Mouse (Mus musculus) kidney, adult 2 months (tissue): Measurements from ENCODE around the gene Rundc3b.

Experiments
- CTCF ChIP-seq: fragments of 200-500 bp; conservative IDR thresholded peaks from 2 replicates; pipeline ENCODE4 v1.5.1; 2011; ENCODE audit warnings: low read depth, mild to moderate bottlenecking, control low read depth, low read length, moderate library complexity, mixed read lengths; ENCODE audit not compliant: insufficient read depth, insufficient read length
- POLR2A ChIP-seq: fragments of 200-500 bp; IDR thresholded peaks from one replicate; pipeline ENCODE4 v1.6.1; 2011; ENCODE audit warnings: low read depth, low read length, control low read depth

DNA sequence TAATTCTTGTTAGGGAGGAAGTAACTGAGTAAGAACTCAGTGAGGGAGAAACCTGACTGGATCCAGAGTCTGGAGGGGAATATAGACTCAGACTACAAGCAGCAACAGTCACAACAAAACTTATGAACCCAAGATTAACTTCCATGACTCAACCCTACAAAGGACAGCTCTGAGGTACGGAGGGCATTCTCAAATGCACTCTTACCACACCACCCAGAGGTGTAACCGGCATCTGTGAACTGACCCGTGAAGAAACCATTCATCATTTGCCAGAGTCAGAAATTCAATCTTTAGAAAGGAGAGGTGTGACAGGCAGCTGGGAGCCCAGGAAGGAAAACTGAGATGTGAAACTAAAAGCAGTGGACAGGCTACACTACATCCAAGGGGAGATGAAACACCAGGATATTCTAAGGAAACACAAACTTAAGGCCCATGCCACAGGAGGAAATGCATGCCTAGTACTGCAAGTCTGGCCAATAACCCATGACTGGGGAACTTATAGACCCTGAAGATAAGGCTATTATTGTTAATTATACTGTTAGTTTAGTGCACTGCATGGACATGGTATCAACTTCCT lies 80.0 kb downstream of the Rundc3b start:
- TF ChIP-seq CTCF = no peak
- TF ChIP-seq POLR2A = no peak
